Mouse (Mus musculus) spleen, adult 12 weeks (tissue): ENCODE data around the gene Cks2.

Source experiments
- DNase-seq: peaks from one replicate; pipeline ENCODE4 v3.0.0; 2022; ENCODE audit warnings: low spot score

Cks2 gene

GRCm38 (mm10) chr13:51679332-51679731 is 34.3 kb downstream of the Cks2 start:
- no peak for DNase-seq

- DNase-seq: no peak
Measured at GRCm38 (mm10) chr13:51681076-51681475, 36.0 kb downstream of the Cks2 start.

GRCm38 (mm10) chr13:51681634-51682033 is 36.6 kb downstream of the Cks2 start:
- DNase-seq: no peak

- no peak for DNase-seq
Measured at GRCm38 (mm10) chr13:51685290-51685966, 40.4 kb downstream of the Cks2 start.

GRCm38 (mm10) chr13:51686966-51687365 is 41.9 kb downstream of the Cks2 start:
- DNase-seq: no peak

GRCm38 (mm10) chr13:51688688-51689087 is 43.7 kb downstream of the Cks2 start:
- no peak for DNase-seq

- no peak for DNase-seq
Measured at GRCm38 (mm10) chr13:51696481-51696880, 51.4 kb downstream of the Cks2 start.

GRCm38 (mm10) chr13:51697455-51697854 is 52.4 kb downstream of the Cks2 start:
- DNase-seq: no peak

- DNase-seq: no peak
Measured at GRCm38 (mm10) chr13:51697897-51698296, 52.9 kb downstream of the Cks2 start.

- no peak for DNase-seq
Measured at GRCm38 (mm10) chr13:51698318-51698717, 53.3 kb downstream of the Cks2 start.
